Comparison of ENCODE assay signal across 9 mouse cellular contexts in the genomic region with DNA sequence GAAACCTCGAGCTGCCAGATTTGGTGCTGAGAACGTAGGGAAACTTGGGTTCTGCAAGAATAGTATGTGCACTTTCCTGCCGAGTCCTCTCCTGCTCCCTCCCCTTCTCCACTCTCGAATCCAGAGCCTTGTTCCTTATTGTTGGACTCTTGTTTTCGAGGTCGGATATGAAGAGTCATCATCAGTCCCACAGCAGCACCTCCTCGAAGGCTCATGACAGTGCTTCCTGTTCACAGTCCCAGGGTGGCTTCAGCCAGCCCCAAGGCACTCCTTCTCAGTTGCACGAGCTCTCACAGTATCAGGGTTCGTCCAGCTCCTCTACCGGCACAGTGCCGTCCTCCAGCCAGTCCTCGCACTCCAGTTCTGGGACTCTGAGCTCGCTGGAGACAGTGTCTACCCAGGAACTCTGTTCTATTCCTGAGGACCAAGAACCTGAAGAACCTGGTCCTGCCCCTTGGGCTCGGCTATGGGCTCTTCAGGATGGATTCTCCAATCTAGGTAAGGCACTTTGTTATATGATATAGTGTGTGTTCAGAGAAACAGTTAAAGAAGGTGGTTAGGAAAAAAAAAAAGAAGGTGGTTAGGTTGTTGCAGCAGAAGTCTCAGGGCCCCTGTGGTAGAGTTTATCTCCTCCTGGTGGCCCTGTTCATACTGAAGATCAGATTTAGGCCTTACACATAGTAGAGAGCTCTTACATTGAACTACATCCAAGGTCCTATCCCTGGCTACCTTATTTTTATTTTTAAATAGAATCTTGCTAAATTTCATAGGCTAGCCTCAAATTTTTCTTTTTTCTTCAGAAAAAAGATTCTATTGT. TPM values are rescaled to one million over a fixed set of nuclear protein-coding genes. Genes with fewer than 3 reads are reported as not detected.
DNase-seq lines count a peak whose midpoint lies in the region; ATAC-seq and TF ChIP-seq lines count a peak whose summit lies in the region.
"Had no signal": no experiment of that assay in that cellular context is flagged by ENCODE, and none has a peak within 500 bp of the region (broad histone marks: within the 10 kb centered on the region; RNA-seq: fewer than 3 reads in every experiment).

No protein-coding gene starts in this region.

- POLR2A ChIA-PET in Patski (lab: Charles Lee), result no interaction called here

- H3K4me3 ChIP-seq in heart, embryonic 12.5 days, result no peak overlapping the region
- H3K4me3 ChIP-seq in CH12.LX (replicated peaks in 1 of 3; ENCODE audit: low read depth in 2 of 3, low read length in 2 of 3, poor library complexity in 1 of 3), result peak overlapping the region; percentile 82 to 96 (median 92)
- H3K4me3 ChIP-seq in liver, embryonic 12.5 days, result peak overlapping the region; percentile 85

- no peak for DNase-seq in heart, postnatal 14 days
- DNase-seq in CH12.LX (ENCODE audit: extremely low read depth) (no peak), Patski (ENCODE audit: low read depth, low spot score) (no peak)
- no peak for DNase-seq in layer of hippocampus, adult 18-20 months (ENCODE audit: low spot score in 2 of 2)
- no peak for DNase-seq in testis, postnatal 10 days (ENCODE audit: low spot score)
- no peak for DNase-seq in layer of hippocampus, postnatal 14 days (ENCODE audit: low spot score in 2 of 2)

- H3K9ac ChIP-seq in heart, embryonic 12.5 days, result no peak overlapping the region
- H3K9ac ChIP-seq in CH12.LX (ENCODE audit: insufficient read depth, low read depth), result no peak overlapping the region
- peak overlapping the region; percentile 84 for H3K9ac ChIP-seq in liver, embryonic 12.5 days

- H3K4me1 ChIP-seq in heart, embryonic 12.5 days (replicated peaks), result peaks cover 18% of the 10 kb centered on the region
- H3K4me1 ChIP-seq in CH12.LX (ENCODE audit: control insufficient read depth in 1 of 2, insufficient read depth in 2 of 2), result peaks cover 4 to 28% of the 10 kb centered on the region in 2 experiments
- H3K4me1 ChIP-seq in liver, embryonic 12.5 days, result peaks cover 64% of the 10 kb centered on the region

- no peak for ATAC-seq in heart, embryonic 12.5 days (ENCODE audit: insufficient number of reproducible peaks, low FRiP score)
- ATAC-seq in Patski, result no peak
- no peak for ATAC-seq in liver, embryonic 12.5 days
- ATAC-seq: midbrain, embryonic 13.5 days had no signal

- no peak overlapping the region for H3K27ac ChIP-seq in heart, embryonic 12.5 days (ENCODE audit: poor library complexity, severe bottlenecking)
- H3K27ac ChIP-seq in CH12.LX (ENCODE audit: insufficient read depth, low read depth), result no peak overlapping the region
- H3K27ac ChIP-seq in liver, embryonic 12.5 days, result peak overlapping the region; percentile 93
- H3K27ac ChIP-seq: midbrain, embryonic 13.5 days had no signal

- WGBS in heart, embryonic 12.5 days, result 85% methylated on average over 14 of the region's 14 CpGs
- WGBS in liver, embryonic 12.5 days (ENCODE audit: insufficient replicate concordance), result 56% methylated on average over 14 of the region's 14 CpGs

- no peak for TF ChIP-seq EP300 in CH12.LX (IDR thresholded peaks at IDR 0.05; ENCODE audit: low read length)

- no peak for TF ChIP-seq CTCF in CH12.LX (conservative IDR thresholded peaks at IDR 0.05 in 1 of 2, IDR thresholded peaks at IDR 0.05 in 1 of 2; ENCODE audit: low read depth in 2 of 2, low read length in 2 of 2)
- TF ChIP-seq CTCF in Patski (IDR thresholded peaks at IDR 0.05), result peak; percentile 40

- H3K9me3 ChIP-seq in heart, embryonic 12.5 days (replicated peaks), result no peaks in the 10 kb centered on the region
- H3K9me3 ChIP-seq in CH12.LX (replicated peaks; ENCODE audit: low read length), result no peaks in the 10 kb centered on the region
- H3K9me3 ChIP-seq in liver, embryonic 12.5 days (replicated peaks), result no peaks in the 10 kb centered on the region
- H3K9me3 ChIP-seq: midbrain, embryonic 13.5 days had no signal

- dilution Hi-C loops in CH12.LX (cut with MboI; ENCODE audit: extremely low pct_ligation_motif_present, extremely low pct_unique_long_range_greater_than_20kb, low sequenced_read_pairs), result no loop called here

- no peaks in the 10 kb centered on the region for H3K27me3 ChIP-seq in heart, embryonic 12.5 days (replicated peaks)
- H3K27me3 ChIP-seq in CH12.LX (replicated peaks) (no peaks in the 10 kb centered on the region), Patski (no peaks in the 10 kb centered on the region)
- H3K27me3 ChIP-seq in liver, embryonic 12.5 days (replicated peaks), result no peaks in the 10 kb centered on the region
- H3K27me3 ChIP-seq: midbrain, embryonic 13.5 days had no signal

- in situ Hi-C loops in CH12.LX (cut with MboI; ENCODE audit: low pct_ligation_motif_present, low pct_unique_long_range_greater_than_20kb, low sequenced_read_pairs) (no loop called here), Patski (cut with MboI; ENCODE audit: low pct_unique_long_range_greater_than_20kb) (loop anchor here (5.0 kb wide), 2 partner anchors 59 to 426 kb away; a partner anchor contains a TSS)

- peaks cover 11% of the 10 kb centered on the region for H3K79me2 ChIP-seq in CH12.LX (replicated peaks; ENCODE audit: control insufficient read depth, extremely low read depth, insufficient read depth, poor library complexity, severe bottlenecking)

- TF ChIP-seq RAD21 in CH12.LX (IDR thresholded peaks at IDR 0.05; ENCODE audit: low read depth, low read length), result no peak

- intact Hi-C loops in heart, postnatal 14 days (cut with DNase I), result loop anchor here (5.0 kb wide), 2 partner anchors 36 to 136 kb away; a partner anchor contains a TSS

- CTCF ChIA-PET in Patski (lab: Charles Lee), result interaction anchor here (0.8 to 1.9 kb wide), 12 partner anchors 9 to 500 kb away, joined by 3 to 8 read pairs (median 3); no protein-coding TSS in a partner anchor

- peaks cover 27% of the 10 kb centered on the region for H3K36me3 ChIP-seq in heart, embryonic 12.5 days
- H3K36me3 ChIP-seq in CH12.LX (replicated peaks in 1 of 2; ENCODE audit: control insufficient read depth in 1 of 2, insufficient read depth in 1 of 2, low read length in 1 of 2), result peaks cover 26 to 50% of the 10 kb centered on the region in 2 experiments
- H3K36me3 ChIP-seq in liver, embryonic 12.5 days, result peaks cover 55% of the 10 kb centered on the region

- H3K4me2 ChIP-seq in heart, embryonic 12.5 days, result peak overlapping the region; percentile 85
- peak overlapping the region; percentile 52; the same call in 1 of the 2 replicates for H3K4me2 ChIP-seq in CH12.LX (ENCODE audit: insufficient read depth, low read depth, poor library complexity, severe bottlenecking)
- peak overlapping the region; percentile 81 for H3K4me2 ChIP-seq in liver, embryonic 12.5 days

- TF ChIP-seq POLR2A in CH12.LX (IDR thresholded peaks at IDR 0.05; ENCODE audit: low read depth, low read length), result no peak

TF ChIP-seq in CH12.LX, 34 proteins besides CTCF, POLR2A, EP300 and RAD21 (continues in another document):
- no peak for TF ChIP-seq JUN (IDR thresholded peaks at IDR 0.05; ENCODE audit: insufficient read depth, low read depth, low read length)
- TF ChIP-seq NRF1 (IDR thresholded peaks at IDR 0.05; ENCODE audit: low read depth, low read length), result no peak
- TF ChIP-seq ZMIZ1 (IDR thresholded peaks at IDR 0.05; ENCODE audit: low read depth, low read length), result no peak
- no peak for TF ChIP-seq CHD1 (IDR thresholded peaks at IDR 0.05; ENCODE audit: low read depth, low read length)
- TF ChIP-seq BHLHE40 (IDR thresholded peaks at IDR 0.05; ENCODE audit: low read depth, low read length), result no peak
- no peak for TF ChIP-seq HCFC1 (IDR thresholded peaks at IDR 0.05; ENCODE audit: low read depth, low read length)
- no peak for TF ChIP-seq JUND (conservative IDR thresholded peaks at IDR 0.05; ENCODE audit: low read depth, low read length)
- TF ChIP-seq POLR2AphosphoS2 (IDR thresholded peaks at IDR 0.05; ENCODE audit: low read depth, low read length), result no peak

RNA-seq across cellular contexts. Expression of a gene that starts 1.5 kb away (rescaled TPM):
- 18.4 and 19.4 TPM in 2 replicates for polyA plus RNA-seq in heart, embryonic 12.5 days (2016; fragmentation: Nextera tagmentation; extraction: Ambion mirVana)
- total RNA-seq in heart, postnatal 14 days (2021), result 1 to 10 TPM; 4.0 to 5.2 TPM
- total RNA-seq in CH12.LX (2012; rRNA removed) (22.5 and 27.6 TPM in 2 replicates), CH12.LX (2014; rRNA removed) (41.6 and 43.8 TPM in 2 replicates)
- polyA plus RNA-seq in CH12.LX (2012; ENCODE audit: insufficient read length, low read depth) (18.7 and 25.0 TPM in 2 replicates), Patski (2021) (21.3 TPM)
- 51.2 and 52.7 TPM in 2 replicates for polyA plus RNA-seq in liver, embryonic 12.5 days (2016; fragmentation: Nextera tagmentation; extraction: Ambion mirVana)
- total RNA-seq in layer of hippocampus, adult 18-20 months (2021), result 1 to 10 TPM; 1.6 to 2.9 TPM
- total RNA-seq in layer of hippocampus, postnatal 14 days (2021), result 1 to 10 TPM; 2.3 to 2.5 TPM

RNA-seq across cellular contexts. Expression of a gene that starts 1.7 kb away (rescaled TPM):
- 32.3 and 33.4 TPM in 2 replicates for polyA plus RNA-seq in heart, embryonic 12.5 days (2016; fragmentation: Nextera tagmentation; extraction: Ambion mirVana)
- total RNA-seq in heart, postnatal 14 days (2021), result 10 to 100 TPM; 16.4 to 20.7 TPM
- total RNA-seq in CH12.LX (2012; rRNA removed) (39.3 and 59.5 TPM in 2 replicates), CH12.LX (2014; rRNA removed) (51.9 and 64.0 TPM in 2 replicates)
- polyA plus RNA-seq in CH12.LX (2012; ENCODE audit: insufficient read length, low read depth) (26.5 and 28.2 TPM in 2 replicates), Patski (2021) (45.7 TPM)
- polyA plus RNA-seq in liver, embryonic 12.5 days (2016; fragmentation: Nextera tagmentation; extraction: Ambion mirVana), result 47.2 and 52.4 TPM in 2 replicates
- 10 to 100 TPM; 12.3 to 13.3 TPM for total RNA-seq in layer of hippocampus, adult 18-20 months (2021)
- total RNA-seq in layer of hippocampus, postnatal 14 days (2021), result 10 to 100 TPM in 1 of 2 experiments, 1 to 10 TPM in 1; 8.9 to 10.4 TPM

RNA-seq across cellular contexts. Expression of a gene that starts 31.4 kb away (rescaled TPM):
- polyA plus RNA-seq in heart, embryonic 12.5 days (2016; fragmentation: Nextera tagmentation; extraction: Ambion mirVana), result 17.4 TPM in 2 replicates
- 10 to 100 TPM; 76.1 to 76.9 TPM for total RNA-seq in heart, postnatal 14 days (2021)
- total RNA-seq in CH12.LX (2012; rRNA removed), result 6.3 and 8.4 TPM in 2 replicates
- total RNA-seq in CH12.LX (2014; rRNA removed), result 2.4 and 2.7 TPM in 2 replicates
- polyA plus RNA-seq in CH12.LX (2012; ENCODE audit: insufficient read length, low read depth), result 10.0 and 13.6 TPM in 2 replicates
- polyA plus RNA-seq in Patski (2021), result 63.7 TPM
- 10.8 and 11.5 TPM in 2 replicates for polyA plus RNA-seq in liver, embryonic 12.5 days (2016; fragmentation: Nextera tagmentation; extraction: Ambion mirVana)
- total RNA-seq in layer of hippocampus, adult 18-20 months (2021), result 10 to 100 TPM; 62.4 to 70.3 TPM
- total RNA-seq in layer of hippocampus, postnatal 14 days (2021), result 10 to 100 TPM; 66.6 to 67.6 TPM

RNA-seq across cellular contexts. Expression of a gene that starts 38.3 kb away (rescaled TPM):
- polyA plus RNA-seq in heart, embryonic 12.5 days (2016; fragmentation: Nextera tagmentation; extraction: Ambion mirVana), result 10.3 and 12.1 TPM in 2 replicates
- total RNA-seq in heart, postnatal 14 days (2021), result 10 to 100 TPM; 20.5 to 21.6 TPM
- total RNA-seq in CH12.LX (2012; rRNA removed) (0.29 and 0.89 TPM in 2 replicates), CH12.LX (2014; rRNA removed) (0.28 and 0.42 TPM in 2 replicates)
- polyA plus RNA-seq in CH12.LX (2012; ENCODE audit: insufficient read length, low read depth) (0.15 and 0.21 TPM in 2 replicates), Patski (2021) (9.0 TPM)
- 1.8 and 2.1 TPM in 2 replicates for polyA plus RNA-seq in liver, embryonic 12.5 days (2016; fragmentation: Nextera tagmentation; extraction: Ambion mirVana)
- 1 to 10 TPM; 7.6 to 7.8 TPM for total RNA-seq in layer of hippocampus, adult 18-20 months (2021)
- 10 to 100 TPM; 19.6 to 23.4 TPM for total RNA-seq in layer of hippocampus, postnatal 14 days (2021)

Comparison
In these comparisons a context has a peak if more than half of its experiments do, and no peak if none do; other contexts are left out.
1. RNA of a gene that starts 31.4 kb away (total RNA-seq): 76.1 to 76.9 TPM in heart, postnatal 14 days, 62.4 to 70.3 TPM in layer of hippocampus, adult 18-20 months and 66.6 to 67.6 TPM in layer of hippocampus, postnatal 14 days; 2.4 to 8.4 TPM in CH12.LX; every median in the first group is over 4 times any median in the second.
2. Peak in every context shown above with its lines, with median percentiles within 50 percentile points of each other: H3K4me2 ChIP-seq.